Mouse (Mus musculus): ENCODE measurements around the gene Lrrc75b.
A peak's percentile ranks its signal among the peaks of the same experiment; 100 is the strongest.
"Not testable (repeated sequence)": the region's sequence is repeated elsewhere in the genome, so short reads cannot be mapped to it uniquely, and the experiment has no call there.

Gene Lrrc75b

DNA sequence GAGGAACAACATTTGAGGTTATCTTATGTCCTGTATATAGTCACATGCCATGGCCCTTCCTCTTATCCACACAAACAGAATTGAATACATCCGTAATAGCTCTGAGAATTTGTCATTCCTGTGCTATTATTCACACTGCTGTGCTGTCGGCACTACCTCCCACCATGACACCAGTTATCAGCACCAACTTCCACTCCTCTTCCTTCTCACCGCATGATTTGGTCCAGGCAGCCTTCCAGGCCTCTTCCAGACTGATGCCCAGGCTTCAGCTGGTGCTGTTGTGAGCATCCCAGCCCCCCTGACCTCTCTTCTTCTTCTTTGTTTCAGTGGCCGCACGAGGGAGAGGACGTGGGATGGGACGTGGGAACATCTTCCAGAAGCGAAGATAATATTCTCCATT is 25.2 kb downstream of the Lrrc75b start:
- DNase-seq (ENCODE audit: low spot score in 2 of 2) = peak in 1 of 2 experiments; percentile 57

DNA sequence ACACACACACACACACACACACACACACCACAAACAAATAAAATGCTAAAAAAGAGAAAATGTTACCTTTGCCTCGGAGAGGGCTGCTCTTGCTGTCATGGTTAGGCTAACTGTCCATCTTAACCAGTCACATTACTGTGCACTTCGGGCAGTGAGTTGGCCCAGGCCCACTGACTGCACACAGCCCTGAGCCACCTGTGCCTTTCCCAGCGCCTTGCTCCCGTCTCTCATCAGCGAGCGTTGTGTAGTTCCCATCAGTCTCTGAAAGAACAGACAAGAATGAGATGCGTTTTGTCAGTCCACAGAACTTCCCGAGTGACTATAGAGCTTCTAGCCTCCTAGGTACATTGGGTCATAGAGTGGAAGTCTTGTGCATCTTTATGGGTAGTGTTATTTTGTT is 25.9 kb downstream of the Lrrc75b start:
- no peak for DNase-seq (ENCODE audit: low spot score in 2 of 2)

DNA sequence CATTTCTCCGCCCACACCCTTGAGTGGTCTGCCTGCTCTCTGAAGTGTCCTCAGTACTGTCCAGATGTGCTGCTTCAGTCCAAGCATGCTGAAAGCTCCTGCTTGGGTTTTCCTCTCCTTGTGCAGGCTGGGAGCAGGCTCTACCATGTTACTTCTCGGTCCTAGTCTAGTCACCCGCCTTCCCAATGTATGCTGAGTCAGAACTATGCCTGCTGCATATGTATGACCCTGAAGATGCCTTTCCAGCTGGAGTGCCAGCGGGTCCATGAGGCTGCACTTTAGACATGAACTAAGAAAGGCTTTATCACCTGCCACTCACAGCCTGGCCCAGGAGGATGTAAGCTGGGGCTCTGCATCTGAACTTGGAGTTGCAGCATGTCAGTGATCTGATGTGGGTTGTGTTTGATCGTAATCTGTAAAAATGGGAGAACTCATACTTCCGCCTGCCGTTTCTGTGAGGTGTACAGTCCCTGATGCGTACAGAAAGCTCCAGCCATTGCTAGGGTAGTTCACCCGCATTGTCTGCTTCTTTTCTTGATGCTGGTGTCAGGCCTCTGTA is 28.5 kb downstream of the Lrrc75b start:
- no peak for DNase-seq (ENCODE audit: low spot score in 2 of 2)

DNA sequence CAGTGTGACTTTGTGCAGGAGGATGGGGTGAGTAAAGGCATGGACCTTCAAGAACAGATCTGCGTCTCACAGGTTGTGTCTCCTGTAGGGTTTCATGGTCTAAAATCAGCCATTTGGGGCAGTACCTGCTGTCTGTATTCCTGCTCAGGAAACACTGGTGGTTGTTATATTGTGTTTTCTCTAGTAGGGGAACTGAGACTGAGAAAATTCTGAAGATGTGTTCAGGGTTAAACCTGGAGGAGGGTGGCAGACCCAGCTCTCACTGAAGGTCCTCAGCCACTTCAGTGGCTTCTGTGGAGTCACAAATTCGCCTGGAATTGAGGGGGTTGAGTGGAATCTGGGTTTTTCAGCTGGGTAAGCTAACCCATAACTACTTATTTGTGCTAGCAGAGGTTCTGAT is 29.8 kb downstream of the Lrrc75b start:
- DNase-seq (ENCODE audit: low spot score in 2 of 2) = no peak

DNA sequence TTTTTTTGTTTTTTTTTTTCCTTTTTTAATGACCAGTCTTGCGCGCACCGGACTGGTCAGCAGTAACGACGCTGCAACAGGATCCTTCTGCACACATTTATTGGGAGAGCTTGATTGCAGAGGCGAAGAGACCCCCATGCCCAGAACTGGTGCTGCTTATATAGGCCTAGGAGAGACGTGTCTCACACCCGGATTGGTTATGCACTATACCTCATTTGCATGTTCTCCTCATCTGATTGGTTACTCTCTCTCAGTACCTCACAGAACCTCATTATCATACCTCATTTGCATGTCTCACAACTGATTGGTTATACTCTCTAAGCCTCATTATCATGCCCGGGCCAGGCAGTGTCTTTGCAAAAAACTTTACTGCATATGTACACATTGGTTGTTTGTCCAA is 34.7 kb downstream of the Lrrc75b start:
- DNase-seq (ENCODE audit: low spot score in 2 of 2) = not testable (repeated sequence)

DNA sequence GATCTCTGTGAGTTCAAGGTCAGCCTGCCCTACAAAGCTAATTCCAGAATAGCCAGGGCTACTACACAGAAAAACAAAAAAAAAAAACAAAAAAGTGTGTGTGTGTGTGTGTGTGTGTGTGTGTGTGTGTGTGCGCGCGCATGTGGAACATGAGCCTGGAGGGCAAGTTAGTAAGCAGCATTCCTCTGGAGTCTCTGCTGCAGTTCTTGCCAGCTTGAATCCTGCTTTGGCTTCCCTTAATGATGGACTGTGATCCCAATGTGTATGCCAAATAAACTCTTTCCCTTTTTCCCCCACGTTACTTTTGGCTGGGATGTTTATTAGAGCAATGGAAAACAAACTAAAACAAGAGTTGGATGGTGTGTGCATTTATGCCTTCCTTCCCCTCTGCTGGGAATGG is 38.5 kb downstream of the Lrrc75b start:
- DNase-seq (ENCODE audit: low spot score in 2 of 2) = no peak

DNA sequence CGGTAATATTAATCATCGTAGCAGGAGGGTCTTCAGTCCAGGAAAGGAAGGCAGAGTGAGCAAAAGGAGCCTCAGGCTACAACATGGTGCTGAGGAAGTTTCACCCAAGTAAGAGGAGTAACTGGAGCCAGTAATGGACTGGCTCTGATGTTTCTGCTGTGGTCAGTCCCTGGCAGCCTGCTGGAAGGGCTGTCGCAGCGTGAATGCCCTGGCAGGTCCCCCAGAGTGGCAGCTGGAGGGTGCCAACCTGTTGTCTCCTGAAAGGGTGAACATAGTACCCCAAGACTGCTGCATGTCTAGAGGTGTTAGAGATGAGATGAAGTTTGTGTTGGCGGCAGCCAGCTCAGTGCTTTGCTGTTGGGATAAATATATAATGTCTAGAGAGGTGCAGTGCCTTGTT is 39.5 kb downstream of the Lrrc75b start:
- DNase-seq (ENCODE audit: low spot score in 2 of 2) = no peak

DNA sequence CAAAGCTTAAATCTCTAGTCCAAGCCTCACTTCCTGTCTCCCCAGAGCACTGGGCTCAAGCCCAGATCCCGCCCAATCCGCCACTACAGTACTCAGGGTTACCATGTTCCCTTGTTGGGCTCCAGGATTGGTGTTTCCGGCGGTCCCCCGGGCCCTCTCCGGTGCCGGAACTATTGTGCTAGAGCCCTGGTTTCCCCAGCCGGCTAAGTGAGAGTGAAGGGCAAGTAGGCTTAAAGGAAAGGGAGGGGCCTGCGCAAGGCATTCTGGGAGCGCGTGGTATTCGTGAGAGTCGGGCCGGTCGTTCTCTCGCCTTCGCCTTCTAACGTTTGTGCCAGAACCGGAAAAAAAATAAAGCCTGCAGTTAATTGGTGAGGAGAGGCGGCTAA is 42.4 kb downstream of the Lrrc75b start, which contains the start of gene Gucd1:
TSS of gene Gucd1 (minus strand) at position 215 of the 386 bp plus-strand sequence.
- peak; percentile 93 to 97 for DNase-seq (ENCODE audit: low spot score in 2 of 2)

DNA sequence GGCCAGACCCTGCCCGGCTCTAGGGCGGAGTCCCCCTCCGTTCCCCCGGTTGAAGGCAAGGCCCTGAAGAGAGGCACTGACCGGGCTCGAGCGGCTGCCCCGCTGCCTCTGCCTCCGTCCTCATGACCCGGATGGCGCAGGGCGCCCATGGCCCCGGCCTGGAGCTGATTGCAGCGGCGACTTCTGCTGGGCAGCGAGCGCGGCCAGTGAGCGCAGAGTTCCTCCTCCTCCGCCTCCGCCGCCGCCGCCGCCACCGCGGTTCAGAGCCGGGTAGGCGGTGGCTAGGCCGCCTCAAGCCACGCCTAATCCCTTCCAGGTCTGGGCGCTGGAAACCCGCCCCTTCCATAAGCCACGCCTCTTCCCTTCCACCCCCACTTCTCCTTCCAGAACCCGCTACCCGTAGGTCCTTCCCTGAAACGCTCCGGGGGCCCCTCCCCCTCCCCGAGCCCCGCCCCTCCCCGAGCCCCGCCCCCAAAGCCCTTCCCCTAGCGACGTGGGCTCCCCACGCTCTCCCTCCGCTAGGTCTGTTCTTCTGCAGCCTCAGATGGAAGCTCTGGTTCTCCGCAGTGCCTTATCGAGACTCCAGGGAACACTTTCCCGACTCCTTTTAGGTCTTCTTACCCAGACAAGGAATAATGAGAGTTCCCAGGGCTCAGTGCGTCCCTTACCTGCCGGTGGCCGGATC is 42.9 kb downstream of the Lrrc75b start, which contains the start of gene Snrpd3:
TSS of gene Snrpd3 (plus strand) at position 479 of the 685 bp plus-strand sequence.
- DNase-seq (ENCODE audit: low spot score in 2 of 2) = peak; percentile 62 to 86

DNA sequence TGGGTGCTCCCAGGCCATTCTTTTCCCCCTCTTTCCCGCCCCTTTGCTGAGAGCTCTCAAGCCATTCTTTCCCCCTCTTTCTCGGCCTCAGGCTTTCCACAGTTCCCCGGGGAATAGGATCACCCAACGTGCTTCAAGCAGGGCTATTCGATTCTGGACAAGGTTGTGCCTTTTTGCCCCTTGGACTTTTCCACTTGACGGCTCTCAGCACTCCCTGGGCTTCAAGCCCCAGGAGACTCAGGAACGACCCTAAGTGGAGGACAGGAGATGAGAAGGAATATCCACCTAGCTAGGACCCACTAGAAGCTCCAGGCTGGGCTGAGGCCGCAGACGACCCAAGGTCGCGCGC is 43.4 kb downstream of the Lrrc75b start:
- no peak for DNase-seq (ENCODE audit: low spot score in 2 of 2)

DNA sequence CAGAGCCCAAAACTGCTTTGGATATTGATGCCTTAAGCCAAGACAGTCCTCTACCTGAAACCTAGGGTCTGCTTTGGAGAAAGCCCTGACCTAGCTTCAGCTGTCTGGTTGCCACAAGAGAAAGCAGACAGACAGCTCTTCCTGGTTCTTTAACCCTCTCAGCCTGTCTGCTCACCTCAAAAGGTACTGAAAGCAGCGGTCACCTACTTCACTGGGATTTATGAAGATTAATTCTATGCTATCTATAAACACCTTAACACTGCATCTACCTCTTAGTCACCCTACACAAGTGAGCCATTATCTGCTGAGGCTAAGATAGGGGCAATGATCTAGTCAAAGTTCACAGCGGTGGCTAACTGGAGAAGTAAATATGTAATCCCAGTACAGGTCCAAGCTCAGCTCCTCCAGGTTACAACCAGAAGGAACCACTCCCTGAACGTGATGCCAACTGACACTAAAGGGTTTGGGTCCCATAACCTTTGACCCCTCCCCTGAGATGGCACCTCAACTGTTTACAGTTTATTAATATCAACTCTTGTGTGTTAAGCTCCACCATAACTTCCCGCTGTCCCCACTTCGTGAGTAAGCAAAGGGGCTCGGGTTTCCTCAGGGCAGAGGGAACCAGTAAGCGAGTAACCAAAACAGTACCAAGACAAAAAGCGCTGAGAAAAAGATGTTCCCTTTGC is 43.9 kb downstream of the Lrrc75b start:
- DNase-seq (ENCODE audit: low spot score in 2 of 2) = no peak

DNA sequence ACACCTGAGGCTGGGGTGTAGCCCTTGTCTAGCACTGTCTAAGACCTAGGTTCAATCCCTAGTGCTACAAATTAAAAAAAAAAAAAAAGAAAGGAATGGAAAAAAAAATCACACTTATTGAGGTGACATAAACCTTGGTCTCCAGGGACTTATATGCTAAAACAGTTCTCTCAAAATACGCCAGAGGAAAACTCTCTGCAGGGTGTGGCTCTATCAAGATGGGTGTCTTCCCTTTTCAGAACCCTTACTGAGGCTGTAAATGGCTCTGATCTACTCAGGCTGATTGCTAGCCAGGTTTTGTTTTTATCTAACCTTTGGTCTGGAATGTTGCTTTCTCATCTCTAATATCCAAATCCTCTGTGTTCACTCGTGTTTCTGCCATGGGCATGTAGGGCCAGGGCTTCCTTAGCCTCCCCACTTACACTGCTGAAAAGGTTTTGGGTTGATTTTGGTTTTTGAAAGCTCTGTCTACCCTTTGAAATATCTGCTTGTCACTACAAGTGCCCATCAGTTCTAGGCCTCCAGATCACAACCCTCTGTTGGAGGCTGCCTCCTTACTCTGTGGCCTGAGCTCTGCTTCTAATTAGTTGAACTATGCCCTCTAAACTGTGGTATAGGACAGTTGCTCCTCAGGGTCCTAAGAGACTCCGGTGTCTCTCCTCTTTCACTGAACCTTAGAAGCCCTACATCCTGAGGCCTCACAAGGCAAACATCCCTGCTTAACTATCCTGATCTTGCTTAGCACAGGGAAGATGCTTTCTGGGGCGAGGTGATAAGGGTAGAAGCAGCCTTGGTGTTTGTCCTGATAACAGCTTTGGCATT is 44.7 kb downstream of the Lrrc75b start:
- DNase-seq (ENCODE audit: low spot score in 2 of 2) = no peak

DNA sequence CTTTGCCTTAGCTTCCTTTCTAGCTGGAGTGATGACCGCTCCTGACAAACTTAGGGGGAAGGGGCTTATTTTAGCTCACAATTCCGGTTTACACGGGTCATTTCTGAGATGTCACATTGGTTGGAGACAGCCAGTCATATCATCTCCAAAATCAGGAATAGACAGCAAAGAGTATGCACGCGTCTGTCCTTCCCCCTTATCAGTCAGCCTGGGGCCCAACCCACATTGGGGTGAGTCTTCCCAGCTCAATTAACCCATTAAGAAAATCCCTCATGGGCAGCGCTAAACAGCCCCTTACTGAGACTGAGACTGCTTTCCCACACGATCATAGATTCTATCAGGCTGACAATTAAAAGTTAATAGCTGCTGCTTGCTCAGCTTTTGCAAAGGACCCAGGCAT is 45.8 kb downstream of the Lrrc75b start:
- no peak for DNase-seq (ENCODE audit: low spot score in 2 of 2)

DNA sequence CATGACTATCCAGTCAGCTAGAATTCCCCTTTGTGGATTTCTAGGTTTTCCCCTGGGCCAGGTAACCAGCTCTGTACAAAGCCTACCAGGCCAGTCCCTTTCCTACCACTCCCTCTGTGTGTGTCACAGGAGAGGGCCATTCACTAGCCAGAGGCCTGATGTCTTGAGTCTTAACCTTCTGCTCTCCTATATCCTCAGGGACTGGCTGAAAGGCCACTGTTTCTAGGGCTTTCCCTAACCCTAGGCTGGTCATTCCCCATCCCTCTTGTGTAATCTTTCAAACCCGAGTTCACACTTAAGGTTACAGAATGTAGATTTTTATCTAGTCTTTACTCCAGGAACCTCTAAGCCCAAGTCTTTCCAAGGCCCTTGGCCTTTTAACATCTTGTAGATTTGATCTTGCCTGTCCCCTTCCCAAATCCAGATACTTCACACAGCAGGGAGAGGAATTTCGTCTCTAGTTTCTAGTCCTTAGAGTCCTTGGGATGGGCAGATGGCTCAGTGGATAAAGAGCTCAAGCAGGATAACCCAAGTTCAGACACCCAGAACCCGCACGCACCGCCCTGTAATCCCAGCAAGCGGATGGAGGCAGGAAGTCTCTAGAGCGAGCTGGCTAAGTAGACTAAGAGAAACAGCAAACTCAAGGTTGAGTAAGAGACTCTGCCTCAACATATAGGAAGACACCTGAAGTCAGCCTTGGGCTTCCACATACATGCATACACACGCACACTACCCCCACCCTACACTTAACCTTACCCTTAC is 46.6 kb downstream of the Lrrc75b start:
- no peak for DNase-seq (ENCODE audit: low spot score in 2 of 2)

DNA sequence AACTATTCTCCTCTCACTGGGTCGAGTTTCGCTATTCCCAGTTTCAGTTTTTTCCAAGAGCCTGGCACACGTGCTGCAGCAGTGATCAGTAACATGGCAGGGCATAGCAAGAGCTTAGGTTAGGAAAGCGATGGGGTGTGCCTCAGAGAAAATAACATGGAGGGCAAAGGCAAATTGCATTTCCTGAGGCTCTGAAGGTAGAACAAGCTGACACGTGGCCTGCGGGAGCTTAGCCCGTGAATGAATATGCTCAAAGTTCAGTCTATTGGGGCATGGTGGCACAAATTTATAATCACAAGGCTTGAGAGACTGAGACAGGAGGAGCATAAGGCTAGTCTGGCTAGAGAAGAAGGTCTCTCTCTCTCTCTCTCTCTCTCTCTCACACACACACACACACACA is 47.3 kb downstream of the Lrrc75b start:
- DNase-seq (ENCODE audit: low spot score in 2 of 2) = no peak

DNA sequence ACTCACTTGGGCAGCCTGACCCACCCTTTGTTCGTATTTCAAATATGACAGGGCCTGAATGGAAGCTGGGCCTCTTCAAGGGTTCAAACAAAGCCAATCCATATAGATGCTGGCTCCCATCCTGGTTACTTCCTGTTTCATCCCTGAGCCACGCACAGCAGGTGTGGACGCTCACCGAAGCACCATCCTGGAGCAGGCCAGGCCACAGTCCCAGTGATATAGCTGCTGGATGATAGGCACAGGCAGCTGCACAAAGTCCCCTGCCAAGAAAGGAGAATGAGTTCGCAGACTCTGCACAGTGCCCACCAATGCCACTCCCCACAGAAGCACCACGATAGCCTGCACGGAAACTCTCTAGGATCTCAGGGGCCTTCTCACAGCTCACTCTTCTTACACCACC is 48.2 kb downstream of the Lrrc75b start:
- no peak for DNase-seq (ENCODE audit: low spot score in 2 of 2)

DNA sequence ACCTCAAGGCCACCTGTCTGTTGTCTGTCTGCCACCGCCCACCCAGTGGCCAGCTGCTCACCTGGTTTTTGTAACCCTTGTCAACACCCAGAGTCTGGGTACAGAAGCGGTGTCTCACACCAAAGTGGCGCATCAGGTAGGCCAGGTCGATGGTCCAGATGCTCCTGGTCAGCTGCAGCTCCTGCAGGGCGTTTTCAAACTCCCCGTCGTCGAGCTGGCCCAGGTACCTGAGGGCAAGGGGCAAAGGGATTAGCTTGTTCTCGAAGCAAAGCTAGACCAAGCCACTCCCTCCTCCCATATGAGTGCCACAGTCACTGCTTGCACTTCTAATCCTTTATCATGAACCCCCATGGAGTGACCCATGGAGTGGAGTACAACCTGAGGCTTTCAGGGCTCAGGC is 49.1 kb downstream of the Lrrc75b start:
- DNase-seq (ENCODE audit: low spot score in 2 of 2) = no peak

DNA sequence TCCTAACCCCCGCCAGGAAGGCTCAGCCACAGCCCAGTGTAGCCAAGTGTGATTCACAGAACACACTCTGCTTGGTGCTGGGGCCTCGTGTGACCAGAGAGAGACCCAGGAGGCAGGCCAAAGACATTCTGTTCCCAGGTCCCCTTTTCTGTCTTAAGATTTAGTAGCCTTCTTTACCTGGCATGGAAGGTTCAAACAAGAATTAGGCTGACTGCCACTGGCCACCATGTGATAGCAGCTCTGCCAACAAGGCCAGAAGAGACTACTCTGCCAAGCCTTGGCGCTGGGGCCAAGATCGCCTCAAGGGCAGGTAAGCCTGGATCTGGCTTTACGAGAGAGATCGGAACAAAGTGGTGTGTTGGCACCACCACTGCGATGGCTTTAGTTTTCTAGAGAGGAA is 49.7 kb downstream of the Lrrc75b start:
- DNase-seq (ENCODE audit: low spot score in 2 of 2) = no peak

DNA sequence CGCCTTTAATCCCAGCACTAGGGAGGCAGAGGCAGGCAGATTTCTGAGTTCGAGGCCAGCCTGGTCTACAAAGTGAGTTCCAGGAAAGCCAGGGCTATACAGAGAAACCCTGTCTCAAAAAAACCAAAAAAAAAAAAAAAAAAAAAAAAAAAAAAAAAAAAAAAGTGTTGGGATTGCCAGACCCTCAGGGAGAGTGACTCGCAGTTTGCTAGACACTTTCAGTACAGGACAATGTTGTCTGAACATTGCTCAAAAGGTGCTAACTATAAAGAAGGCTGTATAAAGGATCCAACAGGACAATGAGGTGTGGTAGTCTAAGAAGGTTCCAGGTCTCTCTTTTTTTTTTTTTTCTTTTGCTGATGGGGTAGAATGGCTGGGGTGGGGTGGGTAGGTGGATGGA is 54.2 kb downstream of the Lrrc75b start:
- not testable (repeated sequence) for DNase-seq (ENCODE audit: low spot score in 2 of 2)

DNA sequence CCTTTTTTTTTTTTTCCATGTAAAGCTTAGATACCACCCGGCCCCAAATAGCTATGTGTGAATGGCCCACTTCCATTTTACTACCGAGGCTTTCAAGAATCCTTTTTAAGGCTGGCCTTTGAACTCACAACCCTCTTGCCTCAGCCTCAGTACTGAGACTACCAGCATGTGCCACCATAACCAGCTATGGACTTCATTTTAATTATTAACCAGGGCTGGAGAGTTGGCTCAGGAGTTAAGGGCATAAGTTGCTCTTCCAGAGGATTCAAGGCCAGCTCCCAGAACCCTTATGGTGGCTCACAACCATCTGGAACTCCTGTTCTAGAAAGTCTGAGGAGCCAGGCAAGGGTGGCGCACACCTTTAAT is 55.0 kb downstream of the Lrrc75b start:
- no peak for DNase-seq (ENCODE audit: low spot score in 2 of 2)

DNA sequence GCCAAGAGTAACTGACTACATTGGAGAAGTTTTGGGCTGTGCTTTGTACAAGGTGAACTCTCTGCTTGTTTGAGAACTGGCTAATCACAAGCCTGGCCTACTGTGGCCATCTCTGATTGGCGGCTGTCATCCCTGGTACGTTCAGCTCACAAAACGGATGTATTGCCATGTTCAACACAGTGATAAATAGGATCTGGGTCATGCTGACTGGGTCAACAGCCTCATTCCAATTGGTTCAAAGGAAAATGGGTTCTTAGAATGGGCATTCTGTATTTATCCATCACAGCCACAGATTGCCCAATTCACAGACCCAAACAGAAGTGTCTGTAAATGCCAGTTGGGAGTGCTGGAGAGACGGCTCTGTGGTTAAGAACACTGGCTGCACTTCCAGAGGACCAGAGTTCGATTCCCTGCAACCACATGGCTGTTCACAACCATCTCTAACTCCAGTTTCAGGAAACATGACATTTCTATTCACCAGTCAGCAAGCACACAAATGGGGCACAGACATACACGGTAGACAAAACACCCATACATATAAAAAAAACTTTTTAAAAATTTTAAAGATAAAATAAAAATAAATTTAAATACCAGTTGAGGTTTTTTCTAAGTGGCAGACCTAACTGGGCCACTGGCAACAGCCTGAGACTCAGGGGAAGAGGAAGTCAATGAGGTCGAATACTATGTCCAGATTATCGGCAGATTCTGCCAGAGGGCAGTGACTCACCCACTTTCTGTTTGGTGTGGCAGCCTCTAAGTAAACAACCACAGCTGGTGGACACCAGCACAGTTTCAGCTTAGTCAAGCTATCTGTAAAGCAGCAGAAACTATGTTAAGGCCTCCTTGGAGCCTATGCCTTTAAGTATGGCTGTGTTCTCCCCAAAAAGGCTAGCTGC is 55.6 kb downstream of the Lrrc75b start:
- DNase-seq (ENCODE audit: low spot score in 2 of 2) = no peak

All from cerebellum, postnatal 4 days (tissue).